ENCODE assay signal across 14 mouse cellular contexts in the genomic region with DNA sequence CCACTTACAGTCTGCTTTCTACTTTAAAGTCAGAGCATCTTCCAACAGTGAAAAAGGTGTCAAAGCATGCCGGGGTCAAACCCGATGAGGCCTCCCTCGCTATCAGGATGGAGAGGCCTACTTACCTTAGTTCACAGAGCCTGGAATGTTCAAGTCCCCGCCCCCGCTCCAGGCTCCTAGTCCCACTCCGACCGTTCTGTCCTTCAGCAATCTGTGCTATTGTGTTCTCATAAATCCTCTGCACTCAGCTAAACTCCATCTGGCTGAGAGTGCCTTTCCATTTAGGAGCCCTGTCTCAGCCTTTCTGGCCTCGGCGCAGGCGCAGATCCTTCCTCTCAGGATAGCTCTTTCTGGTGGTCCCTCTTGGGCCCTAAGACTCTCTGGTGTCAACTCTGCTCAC. TPM values are rescaled to one million over a fixed set of nuclear protein-coding genes. Genes with fewer than 3 reads are reported as not detected.
DNase-seq lines count a peak whose midpoint lies in the region; ATAC-seq and TF ChIP-seq lines count a peak whose summit lies in the region.
"Had no signal": no experiment of that assay in that cellular context is flagged by ENCODE, and none has a peak within 500 bp of the region (broad histone marks: within the 10 kb centered on the region; RNA-seq: fewer than 3 reads in every experiment).

No protein-coding gene starts in this region.

- no peak overlapping the region for H3K4me2 ChIP-seq in intestine, embryonic 14.5 days (ENCODE audit: low read length)
- H3K4me2 ChIP-seq in intestine, postnatal 0 days (replicated peaks; ENCODE audit: low read depth): no peak overlapping the region
- H3K4me2 ChIP-seq: kidney, embryonic 15.5 days; liver, embryonic 15.5 days; neural tube, embryonic 13.5 days had no signal

- DNase-seq in intestine, embryonic 14.5 days (ENCODE audit: low spot score): peak; percentile 33
- peak; percentile 5 for DNase-seq in brain, embryonic 14.5 days (ENCODE audit: low read depth)
- peak; percentile 31 to 35 for DNase-seq in layer of hippocampus, postnatal 14 days (ENCODE audit: low spot score in 2 of 2)
- peak; percentile 4 to 15 for DNase-seq in right cerebral cortex, postnatal 36 days (ENCODE audit: low spot score in 2 of 2)
- no peak for DNase-seq in lung, postnatal 4 days
- no peak for DNase-seq in kidney, postnatal 25 days
- DNase-seq: cerebellum, postnatal 10 days; lung, postnatal 10 days; thymus, adult 2 months had no signal

- TF ChIP-seq CTCF in intestine, postnatal 0 days (IDR thresholded peaks at IDR 0.05; ENCODE audit: low read depth): no peak
- TF ChIP-seq CTCF in brain, embryonic 14.5 days (IDR thresholded peaks at IDR 0.05; ENCODE audit: borderline replicate concordance, extremely low read depth, insufficient read depth, insufficient read length): no peak

- H3K27me3 ChIP-seq in intestine, embryonic 14.5 days (replicated peaks; ENCODE audit: control insufficient read depth, insufficient read depth, low read length): no peaks in the 10 kb centered on the region
- no peaks in the 10 kb centered on the region for H3K27me3 ChIP-seq in intestine, postnatal 0 days (replicated peaks; ENCODE audit: control insufficient read depth, insufficient read depth, low read length)
- H3K27me3 ChIP-seq: kidney, embryonic 15.5 days; liver, embryonic 15.5 days; neural tube, embryonic 13.5 days; Patski had no signal

- no peak overlapping the region for H3K9ac ChIP-seq in intestine, embryonic 14.5 days (ENCODE audit: low read length)
- H3K9ac ChIP-seq in intestine, postnatal 0 days (ENCODE audit: low read depth, low read length): no peak overlapping the region
- H3K9ac ChIP-seq: kidney, embryonic 15.5 days; liver, embryonic 15.5 days; neural tube, embryonic 13.5 days had no signal

- H3K9me3 ChIP-seq in intestine, embryonic 14.5 days (ENCODE audit: control insufficient read depth, low read length): no peaks in the 10 kb centered on the region
- no peaks in the 10 kb centered on the region for H3K9me3 ChIP-seq in intestine, postnatal 0 days (ENCODE audit: control insufficient read depth)
- H3K9me3 ChIP-seq: kidney, embryonic 15.5 days; liver, embryonic 15.5 days; neural tube, embryonic 13.5 days had no signal

- no peak for TF ChIP-seq POLR2A in brain, embryonic 14.5 days (IDR thresholded peaks at IDR 0.05; ENCODE audit: borderline replicate concordance, extremely low read depth, insufficient read depth, insufficient read length, poor library complexity, severe bottlenecking)

- no peak overlapping the region for H3K27ac ChIP-seq in intestine, embryonic 14.5 days (ENCODE audit: low read depth)
- no peak overlapping the region for H3K27ac ChIP-seq in intestine, postnatal 0 days (ENCODE audit: low read depth, low read length)
- H3K27ac ChIP-seq: kidney, embryonic 15.5 days; liver, embryonic 15.5 days; neural tube, embryonic 13.5 days had no signal

- H3K4me3 ChIP-seq in intestine, embryonic 14.5 days (ENCODE audit: low read depth, low read length): no peak overlapping the region
- H3K4me3 ChIP-seq in intestine, postnatal 0 days (ENCODE audit: low read depth, low read length): no peak overlapping the region
- H3K4me3 ChIP-seq: kidney, embryonic 15.5 days; liver, embryonic 15.5 days; neural tube, embryonic 13.5 days had no signal

- no peaks in the 10 kb centered on the region for H3K4me1 ChIP-seq in intestine, embryonic 14.5 days (replicated peaks; ENCODE audit: control insufficient read depth, insufficient read depth, low read length)
- no peaks in the 10 kb centered on the region for H3K4me1 ChIP-seq in intestine, postnatal 0 days (replicated peaks; ENCODE audit: control insufficient read depth, insufficient read depth, low read length)
- H3K4me1 ChIP-seq: kidney, embryonic 15.5 days; liver, embryonic 15.5 days; neural tube, embryonic 13.5 days had no signal

- ATAC-seq in intestine, embryonic 14.5 days (replicated peaks; ENCODE audit: low FRiP score, low TSS enrichment, low read depth): no peak
- no peak for ATAC-seq in intestine, postnatal 0 days
- ATAC-seq: Patski had no signal

- WGBS in intestine, embryonic 14.5 days: 70% methylated on average over 10 of the region's 10 CpGs
- WGBS in intestine, postnatal 0 days: 78% methylated on average over 10 of the region's 10 CpGs

- H3K36me3 ChIP-seq in intestine, embryonic 14.5 days (ENCODE audit: control insufficient read depth, insufficient read depth, low read length): no peaks in the 10 kb centered on the region
- H3K36me3 ChIP-seq in intestine, postnatal 0 days (ENCODE audit: control insufficient read depth, insufficient read depth): no peaks in the 10 kb centered on the region
- H3K36me3 ChIP-seq: kidney, embryonic 15.5 days; liver, embryonic 15.5 days; neural tube, embryonic 13.5 days had no signal

RNA-seq across cellular contexts. Expression of a gene that starts 42.4 kb away (rescaled TPM):
- 4.2 and 5.1 TPM in 2 replicates for polyA plus RNA-seq in intestine, embryonic 14.5 days (2014; fragmentation: Nextera tagmentation; extraction: Ambion mirVana)
- 0.96 and 1.3 TPM in 2 replicates for polyA plus RNA-seq in intestine, postnatal 0 days (2015; fragmentation: Nextera tagmentation; extraction: Ambion mirVana)
- polyA plus RNA-seq in brain, embryonic 14.5 days (2012; rRNA removed): 10.2 and 11.3 TPM in 2 replicates
- total RNA-seq in layer of hippocampus, postnatal 14 days (2021): 1 to 10 TPM; 6.2 to 8.2 TPM

Comparison
In these comparisons a context has a peak if more than half of its experiments do, and no peak if none do; other contexts are left out.
1. DNase-seq: peak in intestine, embryonic 14.5 days (single experiment), brain, embryonic 14.5 days (single experiment), layer of hippocampus, postnatal 14 days (2 of 2) and right cerebral cortex, postnatal 36 days (2 of 2); none in lung, postnatal 4 days (0 of 2) and kidney, postnatal 25 days (0 of 2).